8 mouse cellular contexts compared by ENCODE assay signal in the genomic region with DNA sequence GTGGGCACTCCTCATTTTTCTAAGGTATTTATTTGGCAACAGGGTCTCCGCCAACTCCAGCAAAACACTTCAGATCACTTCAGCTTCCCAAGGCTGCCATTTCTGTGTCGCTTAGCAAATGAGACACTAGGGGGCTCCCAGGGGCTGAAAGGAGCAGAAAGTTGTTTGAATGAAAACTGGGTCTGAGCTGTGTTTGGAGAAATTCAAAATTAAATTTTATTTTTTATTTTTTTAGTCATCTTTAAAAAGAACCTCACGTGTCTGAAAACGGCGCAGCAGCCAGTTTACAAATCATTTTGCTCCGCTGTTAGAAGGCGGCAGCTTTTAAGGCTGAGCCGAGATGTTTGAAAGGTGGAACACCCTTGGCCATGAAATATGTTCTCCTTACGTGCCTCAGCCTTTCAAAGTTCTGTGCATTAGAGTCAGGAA. TPM values are rescaled to one million over a fixed set of nuclear protein-coding genes. Genes with fewer than 3 reads are reported as not detected.
DNase-seq lines count a peak whose midpoint lies in the region; ATAC-seq lines count a peak whose summit lies in the region.

No protein-coding gene starts in this region.

- H3K27ac ChIP-seq in macrophage, result peak overlapping the region; percentile 94

- peaks cover 37% of the 10 kb centered on the region for H3K79me2 ChIP-seq in macrophage (ENCODE audit: inconsistent target)

- peak overlapping the region; percentile 84 for H3K4me3 ChIP-seq in macrophage (ENCODE audit: inconsistent target)

- 11% methylated on average over 9 of the region's 9 CpGs for WGBS in macrophage (ENCODE audit: missing documents)

- peak; percentile 10 for DNase-seq in CD4-positive, CD25-positive, alpha-beta regulatory T cell, adult 2 months (ENCODE audit: low read depth, low spot score)
- peak; percentile 32 for DNase-seq in adrenal gland, adult 8-10 months
- peak; percentile 77 for DNase-seq in forelimb bud, embryonic 11.5 days (ENCODE audit: low read depth, low spot score)
- peak; percentile 68 to 74 for DNase-seq in left cerebral cortex, postnatal 10 days (ENCODE audit: extremely low spot score in 1 of 2, low spot score in 2 of 2)
- DNase-seq in right cerebral cortex, postnatal 25 days, result peak; percentile 67

- intact Hi-C loops in left cerebral cortex, postnatal 10 days (cut with DNase I), result loop anchor here (2.0 to 10.0 kb wide), 2 partner anchors 174 to 910 kb away; no protein-coding TSS in a partner anchor

- ATAC-seq in CD4-positive, CD25-positive, alpha-beta regulatory T cell, adult 4 months, result no peak
- peak; percentile 49 to 67; a peak in 3 of 4 replicates for ATAC-seq in hematopoietic stem cell, adult 5-6 weeks (replicated peaks in 1 of 2; ENCODE audit: insufficient read depth in 1 of 2, low FRiP score in 2 of 2, low TSS enrichment in 1 of 2, low read depth in 1 of 2, poor library complexity in 2 of 2, severe bottlenecking in 2 of 2)

- H3K36me3 ChIP-seq in macrophage (ENCODE audit: inconsistent target), result no peaks in the 10 kb centered on the region

RNA-seq across cellular contexts. Expression of a gene that starts 0.4 kb away (rescaled TPM):
- polyA plus RNA-seq in CD4-positive, CD25-positive, alpha-beta regulatory T cell, adult 4 months (2017; shearing (Covaris generic)), result not detected
- total RNA-seq in adrenal gland, adult 8-10 months (2022), result 10 to 100 TPM in 2 of 4 experiments, 1 to 10 TPM in 2; 2.9 to 39.5 (median 10.6) TPM
- total RNA-seq in hematopoietic stem cell, adult 5-6 weeks (2017), result 1.1 and 1.4 TPM in 2 replicates
- 1 to 10 TPM; 6.3 to 9.3 TPM for total RNA-seq in left cerebral cortex, postnatal 10 days (2021)
- 10 to 100 TPM in 7 of 26 experiments, 1 to 10 TPM in 15, under 1 TPM in 4; 0.60 to 42.3 (median 4.2) TPM for total RNA-seq in macrophage (2018; cell fraction: chromatin; rRNA removed)
- total RNA-seq in macrophage (2018; cell fraction: cytosol; rRNA removed), result 10 to 100 TPM in 14 of 26 experiments, 1 to 10 TPM in 12; 6.5 to 36.9 (median 14.3) TPM
- 10 to 100 TPM in 13 of 26 experiments, 1 to 10 TPM in 13; 3.4 to 48.4 (median 9.7) TPM for total RNA-seq in macrophage (2018; cell fraction: nucleus; rRNA removed)
- 16.9 to 30.2 TPM (median 26.1 TPM) in 3 replicates for polyA plus RNA-seq in macrophage (2018)

RNA-seq across cellular contexts. Expression of a gene that starts 32.2 kb away (rescaled TPM):
- polyA plus RNA-seq in CD4-positive, CD25-positive, alpha-beta regulatory T cell, adult 4 months (2017; shearing (Covaris generic)), result not detected
- 10 to 100 TPM in 2 of 4 experiments, 1 to 10 TPM in 2; 6.4 to 11.6 (median 10.2) TPM for total RNA-seq in adrenal gland, adult 8-10 months (2022)
- 0.75 and 1.5 TPM in 2 replicates for total RNA-seq in hematopoietic stem cell, adult 5-6 weeks (2017)
- total RNA-seq in left cerebral cortex, postnatal 10 days (2021), result 1 to 10 TPM; 5.4 to 8.4 TPM
- total RNA-seq in macrophage (2018; cell fraction: chromatin; rRNA removed), result 10 to 100 TPM in 10 of 26 experiments, 1 to 10 TPM in 16; 1.7 to 33.6 (median 9.2) TPM
- 10 to 100 TPM in 12 of 26 experiments, 1 to 10 TPM in 14; 3.2 to 22.9 (median 8.2) TPM for total RNA-seq in macrophage (2018; cell fraction: cytosol; rRNA removed)
- total RNA-seq in macrophage (2018; cell fraction: nucleus; rRNA removed), result 10 to 100 TPM in 16 of 26 experiments, 1 to 10 TPM in 10; 2.5 to 38.9 (median 11.4) TPM
- polyA plus RNA-seq in macrophage (2018), result 9.9 to 16.8 TPM (median 15.2 TPM) in 3 replicates

Comparison
In these comparisons a context has a peak if more than half of its experiments do, and no peak if none do; other contexts are left out.
1. DNase-seq: peak in every context shown above with its lines; median percentile 77 in forelimb bud, embryonic 11.5 days; 71 in left cerebral cortex, postnatal 10 days; 67 in right cerebral cortex, postnatal 25 days; 32 in adrenal gland, adult 8-10 months; 10 in CD4-positive, CD25-positive, alpha-beta regulatory T cell, adult 2 months.